Comparison of ENCODE assay signal across 26 mouse cellular contexts in genomic region chr14:39043384-39043783, GRCm38 (mm10).
DNase-seq lines count a peak whose midpoint lies in the region; ATAC-seq and TF ChIP-seq lines count a peak whose summit lies in the region.
"Had no signal": no experiment of that assay in that cellular context is flagged by ENCODE, and none has a peak within 500 bp of the region (broad histone marks: within the 10 kb centered on the region; RNA-seq: fewer than 3 reads in every experiment).

No protein-coding gene starts in this region.

- no peaks in the 10 kb centered on the region for H3K4me1 ChIP-seq in embryonic facial prominence, embryonic 14.5 days (ENCODE audit: control insufficient read depth, insufficient read depth, low read length)
- no peaks in the 10 kb centered on the region for H3K4me1 ChIP-seq in embryonic facial prominence, embryonic 10.5 days
- H3K4me1 ChIP-seq in hindbrain, postnatal 0 days (ENCODE audit: insufficient read depth, low read length), result no peaks in the 10 kb centered on the region; the same call in 1 of the 2 replicates
- no peaks in the 10 kb centered on the region for H3K4me1 ChIP-seq in hindbrain, embryonic 12.5 days
- H3K4me1 ChIP-seq in midbrain, postnatal 0 days (ENCODE audit: insufficient read depth, low read length), result no peaks in the 10 kb centered on the region; the same call in 1 of the 2 replicates
- H3K4me1 ChIP-seq in midbrain, embryonic 14.5 days (ENCODE audit: control insufficient read depth, insufficient read depth, low read length), result no peaks in the 10 kb centered on the region
- H3K4me1 ChIP-seq: heart, embryonic 12.5 days; intestine, embryonic 15.5 days; limb, embryonic 12.5 days; liver, embryonic 15.5 days; midbrain, embryonic 10.5 days had no signal

- no peak overlapping the region for H3K9ac ChIP-seq in embryonic facial prominence, embryonic 14.5 days (ENCODE audit: low read depth, low read length)
- no peak overlapping the region for H3K9ac ChIP-seq in hindbrain, postnatal 0 days (replicated peaks; ENCODE audit: low read length)
- H3K9ac ChIP-seq in hindbrain, embryonic 12.5 days, result no peak overlapping the region
- H3K9ac ChIP-seq in midbrain, postnatal 0 days (replicated peaks; ENCODE audit: low read length, poor library complexity, severe bottlenecking), result no peak overlapping the region
- H3K9ac ChIP-seq in midbrain, embryonic 14.5 days (replicated peaks; ENCODE audit: low read length), result no peak overlapping the region
- H3K9ac ChIP-seq: heart, embryonic 12.5 days; hindbrain, embryonic 15.5 days; intestine, embryonic 15.5 days; limb, embryonic 12.5 days; liver, embryonic 15.5 days; lung, embryonic 14.5 days had no signal

- no peaks in the 10 kb centered on the region for H3K27me3 ChIP-seq in embryonic facial prominence, embryonic 14.5 days (replicated peaks; ENCODE audit: control insufficient read depth, insufficient read depth, low read length)
- H3K27me3 ChIP-seq in embryonic facial prominence, embryonic 10.5 days (replicated peaks; ENCODE audit: low read depth, poor library complexity, severe bottlenecking), result no peaks in the 10 kb centered on the region
- no peaks in the 10 kb centered on the region for H3K27me3 ChIP-seq in hindbrain, postnatal 0 days (ENCODE audit: insufficient read depth, low read length)
- no peaks in the 10 kb centered on the region for H3K27me3 ChIP-seq in hindbrain, embryonic 12.5 days
- H3K27me3 ChIP-seq in midbrain, postnatal 0 days (ENCODE audit: insufficient read depth, low read length), result no peaks in the 10 kb centered on the region
- H3K27me3 ChIP-seq in midbrain, embryonic 14.5 days (ENCODE audit: control insufficient read depth, insufficient read depth, low read length), result no peaks in the 10 kb centered on the region
- H3K27me3 ChIP-seq: heart, embryonic 12.5 days; hindbrain, embryonic 15.5 days; intestine, embryonic 15.5 days; limb, embryonic 12.5 days; liver, embryonic 15.5 days; Patski had no signal

- peak; percentile 0 for DNase-seq in embryonic facial prominence, embryonic 14.5 days (ENCODE audit: low spot score)
- DNase-seq in embryonic facial prominence, embryonic 10.5 days (ENCODE audit: low spot score), result no peak
- DNase-seq in hindbrain, postnatal 0 days (ENCODE audit: low spot score), result peak; percentile 22
- DNase-seq in midbrain, postnatal 0 days (ENCODE audit: low spot score), result peak; percentile 26
- DNase-seq in midbrain, embryonic 14.5 days, result no peak
- no peak for DNase-seq in B cell, adult 2 months
- DNase-seq: adrenal gland, postnatal 10 days; heart, adult 2 months; heart, postnatal 4 days; kidney, adult 8-10 months; kidney, postnatal 4 days; lung, embryonic 14.5 days; lung, postnatal 14 days; right cerebral cortex, adult 18-20 months; spleen, adult 18-20 months; thymus, adult 2 months; thymus, postnatal 4 days had no signal

- ATAC-seq in embryonic facial prominence, embryonic 14.5 days (ENCODE audit: low read depth), result no peak
- peak; percentile 27; the same call in 1 of the 2 replicates for ATAC-seq in hindbrain, postnatal 0 days
- no peak for ATAC-seq in hindbrain, embryonic 12.5 days (ENCODE audit: low FRiP score)
- no peak for ATAC-seq in midbrain, postnatal 0 days (ENCODE audit: low FRiP score)
- ATAC-seq in midbrain, embryonic 14.5 days (ENCODE audit: low FRiP score, low TSS enrichment), result no peak
- ATAC-seq: intestine, embryonic 15.5 days; Patski had no signal

- TF ChIP-seq CTCF in hindbrain, postnatal 0 days (IDR thresholded peaks at IDR 0.05; ENCODE audit: low read depth), result no peak
- TF ChIP-seq CTCF in midbrain, postnatal 0 days (IDR thresholded peaks at IDR 0.05), result no peak

- WGBS in embryonic facial prominence, embryonic 14.5 days, result 63% methylated on average over 5 of the region's 5 CpGs
- 66% methylated on average over 5 of the region's 5 CpGs for WGBS in embryonic facial prominence, embryonic 10.5 days
- 42% methylated on average over 5 of the region's 5 CpGs for WGBS in hindbrain, postnatal 0 days
- WGBS in hindbrain, embryonic 12.5 days, result 71% methylated on average over 5 of the region's 5 CpGs
- 53% methylated on average over 5 of the region's 5 CpGs for WGBS in midbrain, postnatal 0 days
- WGBS in midbrain, embryonic 14.5 days, result 50% methylated on average over 5 of the region's 5 CpGs

- no peak overlapping the region for H3K4me2 ChIP-seq in embryonic facial prominence, embryonic 14.5 days (ENCODE audit: low read depth, low read length)
- H3K4me2 ChIP-seq in hindbrain, postnatal 0 days (ENCODE audit: low read depth, low read length), result no peak overlapping the region
- no peak overlapping the region for H3K4me2 ChIP-seq in hindbrain, embryonic 12.5 days (replicated peaks)
- H3K4me2 ChIP-seq in midbrain, postnatal 0 days (ENCODE audit: low read depth, low read length, poor library complexity, severe bottlenecking), result no peak overlapping the region
- H3K4me2 ChIP-seq in midbrain, embryonic 14.5 days (ENCODE audit: low read length), result no peak overlapping the region
- H3K4me2 ChIP-seq: heart, embryonic 12.5 days; hindbrain, embryonic 15.5 days; intestine, embryonic 15.5 days; limb, embryonic 12.5 days; liver, embryonic 15.5 days; lung, embryonic 14.5 days had no signal

- H3K9me3 ChIP-seq in embryonic facial prominence, embryonic 14.5 days (ENCODE audit: control insufficient read depth, low read length), result no peaks in the 10 kb centered on the region
- no peaks in the 10 kb centered on the region for H3K9me3 ChIP-seq in embryonic facial prominence, embryonic 10.5 days
- no peaks in the 10 kb centered on the region for H3K9me3 ChIP-seq in hindbrain, postnatal 0 days (ENCODE audit: low read length)
- H3K9me3 ChIP-seq in hindbrain, embryonic 12.5 days (replicated peaks), result no peaks in the 10 kb centered on the region
- H3K9me3 ChIP-seq in midbrain, postnatal 0 days (ENCODE audit: low read length), result no peaks in the 10 kb centered on the region
- H3K9me3 ChIP-seq in midbrain, embryonic 14.5 days (ENCODE audit: control insufficient read depth, low read length), result no peaks in the 10 kb centered on the region
- H3K9me3 ChIP-seq: heart, embryonic 12.5 days; hindbrain, embryonic 15.5 days; intestine, embryonic 15.5 days; limb, embryonic 12.5 days; liver, embryonic 15.5 days; midbrain, embryonic 10.5 days had no signal

- no peak overlapping the region for H3K27ac ChIP-seq in embryonic facial prominence, embryonic 14.5 days (replicated peaks; ENCODE audit: low read depth, low read length)
- no peak overlapping the region for H3K27ac ChIP-seq in embryonic facial prominence, embryonic 10.5 days (replicated peaks)
- H3K27ac ChIP-seq in hindbrain, postnatal 0 days, result no peak overlapping the region
- H3K27ac ChIP-seq in hindbrain, embryonic 12.5 days, result no peak overlapping the region
- no peak overlapping the region for H3K27ac ChIP-seq in midbrain, postnatal 0 days (ENCODE audit: low read depth, low read length)
- no peak overlapping the region for H3K27ac ChIP-seq in midbrain, embryonic 14.5 days (replicated peaks; ENCODE audit: low read depth, low read length)
- H3K27ac ChIP-seq: heart, adult 2 months; hindbrain, embryonic 15.5 days; intestine, embryonic 15.5 days; kidney, postnatal 0 days; limb, embryonic 12.5 days; liver, embryonic 15.5 days; midbrain, embryonic 10.5 days had no signal

- no peak overlapping the region for H3K4me3 ChIP-seq in embryonic facial prominence, embryonic 14.5 days (ENCODE audit: low read depth, low read length)
- H3K4me3 ChIP-seq in embryonic facial prominence, embryonic 10.5 days, result no peak overlapping the region
- no peak overlapping the region for H3K4me3 ChIP-seq in hindbrain, postnatal 0 days (ENCODE audit: low read length)
- H3K4me3 ChIP-seq in hindbrain, embryonic 12.5 days, result no peak overlapping the region
- no peak overlapping the region for H3K4me3 ChIP-seq in midbrain, postnatal 0 days (ENCODE audit: low read depth, low read length)
- H3K4me3 ChIP-seq in midbrain, embryonic 14.5 days (replicated peaks; ENCODE audit: low read depth, low read length), result no peak overlapping the region
- H3K4me3 ChIP-seq: heart, adult 2 months; heart, embryonic 12.5 days; hindbrain, embryonic 15.5 days; intestine, embryonic 15.5 days; limb, embryonic 12.5 days; liver, embryonic 15.5 days; midbrain, embryonic 10.5 days had no signal

- no peaks in the 10 kb centered on the region for H3K36me3 ChIP-seq in embryonic facial prominence, embryonic 14.5 days (ENCODE audit: control insufficient read depth, insufficient read depth, low read length)
- no peaks in the 10 kb centered on the region for H3K36me3 ChIP-seq in embryonic facial prominence, embryonic 10.5 days (replicated peaks)
- no peaks in the 10 kb centered on the region for H3K36me3 ChIP-seq in hindbrain, postnatal 0 days (ENCODE audit: insufficient read depth, low read length)
- H3K36me3 ChIP-seq in hindbrain, embryonic 12.5 days, result no peaks in the 10 kb centered on the region
- no peaks in the 10 kb centered on the region for H3K36me3 ChIP-seq in midbrain, postnatal 0 days (ENCODE audit: insufficient read depth, low read length)
- H3K36me3 ChIP-seq in midbrain, embryonic 14.5 days (ENCODE audit: control insufficient read depth, insufficient read depth, low read length), result no peaks in the 10 kb centered on the region
- H3K36me3 ChIP-seq: heart, embryonic 12.5 days; hindbrain, embryonic 15.5 days; intestine, embryonic 15.5 days; limb, embryonic 12.5 days; liver, embryonic 15.5 days; midbrain, embryonic 10.5 days had no signal

Comparison
In these comparisons a context has a peak if more than half of its experiments do, and no peak if none do; other contexts are left out.
1. DNase-seq: peak in embryonic facial prominence, embryonic 14.5 days (single experiment), hindbrain, postnatal 0 days (single experiment) and midbrain, postnatal 0 days (single experiment); none in embryonic facial prominence, embryonic 10.5 days (single experiment), midbrain, embryonic 14.5 days (single experiment) and B cell, adult 2 months (0 of 2).